Mouse (Mus musculus) retina, postnatal 7 days (tissue): ENCODE measurements around the gene Ficd.

ENCODE experiments used
- DNase-seq: peaks from one replicate; pipeline ENCODE4 v3.0.0-alpha.2; 2012; ENCODE audit warnings: low read depth, low spot score

Ficd gene

GRCm38 (mm10) chr5:113728691-113729090 lies 6.9 kb upstream of the Ficd start:
- no peak for DNase-seq

GRCm38 (mm10) chr5:113730641-113731121 lies 4.9 kb upstream of the Ficd start:
- DNase-seq: no peak

GRCm38 (mm10) chr5:113731174-113731573 lies 4.4 kb upstream of the Ficd start:
- no peak for DNase-seq

GRCm38 (mm10) chr5:113732182-113732581 lies 3.4 kb upstream of the Ficd start:
- no peak for DNase-seq

- no peak for DNase-seq
These were observed 1.2 kb upstream of the Ficd start for GRCm38 (mm10) chr5:113734376-113734775.

- no peak for DNase-seq
These were observed 619 bp upstream of the Ficd start for GRCm38 (mm10) chr5:113735023-113735344.

- no peak for DNase-seq
These were observed 505 bp downstream of the Ficd start for GRCm38 (mm10) chr5:113736113-113736502.

- DNase-seq: no peak
These were observed 1.0 kb downstream of the Ficd start for GRCm38 (mm10) chr5:113736522-113737164.

GRCm38 (mm10) chr5:113737607-113738237 lies 2.1 kb downstream of the Ficd start:
- no peak for DNase-seq

- no peak for DNase-seq
These were observed 12.0 kb downstream of the Ficd start for GRCm38 (mm10) chr5:113747629-113748028.

GRCm38 (mm10) chr5:113748556-113749331 lies 13.1 kb downstream of the Ficd start:
- no peak for DNase-seq

- DNase-seq: no peak
These were observed 16.0 kb downstream of the Ficd start for GRCm38 (mm10) chr5:113751521-113752157.

GRCm38 (mm10) chr5:113755347-113756030 lies 19.9 kb downstream of the Ficd start:
- no peak for DNase-seq

- DNase-seq: no peak
These were observed 26.0 kb downstream of the Ficd start for GRCm38 (mm10) chr5:113761585-113761984.

GRCm38 (mm10) chr5:113764426-113764825 lies 28.8 kb downstream of the Ficd start:
- DNase-seq: no peak

GRCm38 (mm10) chr5:113765641-113766526 lies 30.3 kb downstream of the Ficd start:
- DNase-seq: no peak

GRCm38 (mm10) chr5:113768806-113769205 lies 33.2 kb downstream of the Ficd start:
- no peak for DNase-seq

- DNase-seq: peak; percentile 86
These were observed 35.9 kb downstream of the Ficd start for GRCm38 (mm10) chr5:113771213-113772162.

- DNase-seq: peak; percentile 92
These were observed 36.9 kb downstream of the Ficd start, which contains the start of the genes Sart3 and Iscu for GRCm38 (mm10) chr5:113772450-113772895. Gene Sart3 (minus strand): TSS chr5:113772510. Gene Iscu (plus strand): TSS chr5:113772748.
